Mouse (Mus musculus): Measurements from ENCODE around the gene Uhrf1.

DNA sequence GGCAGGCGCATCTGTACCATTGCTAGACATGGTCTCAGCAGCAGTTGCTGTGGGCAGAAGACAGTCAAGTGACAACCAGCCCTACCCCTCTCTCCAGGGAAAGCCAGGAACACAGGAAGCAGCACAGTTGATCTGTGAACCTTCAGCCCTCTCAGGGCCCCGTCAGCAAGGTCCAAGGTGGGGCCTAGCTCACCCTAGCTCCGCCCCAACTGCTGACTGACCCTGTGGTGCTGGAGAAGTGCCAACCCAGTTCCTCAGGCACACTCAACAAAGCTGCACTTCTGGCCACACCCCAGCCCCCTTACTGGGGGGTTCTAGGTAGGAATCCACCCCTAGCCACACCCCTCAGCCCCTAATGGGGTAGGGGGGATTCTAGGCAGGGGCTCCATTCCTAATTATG is 15.3 kb upstream of the Uhrf1 start:
- no peak for TF ChIP-seq CTCF (conservative IDR thresholded peaks at IDR 0.05; ENCODE audit: low read length)
- no peak for TF ChIP-seq NANOG (IDR thresholded peaks at IDR 0.05; ENCODE audit: borderline replicate concordance, low read length)
- no peak for TF ChIP-seq POU5F1 (IDR thresholded peaks at IDR 0.05; ENCODE audit: borderline replicate concordance, low read length)
